Mouse (Mus musculus) stomach, postnatal 0 days (tissue): ENCODE results near the gene Pi4k2b. TPM values are rescaled to one million over a fixed set of nuclear protein-coding genes. Genes with fewer than 3 reads are reported as not detected.

ENCODE experiments used
- ATAC-seq: fragments of 200-750 bp; cut with Nextera tagmentation; 2 replicates; pipeline ENCODE4 v1.8.0; 2017; ENCODE audit not compliant: low FRiP score, low TSS enrichment
- DNase-seq: peaks from one replicate; pipeline ENCODE4 v3.0.0-alpha.2; 2016; ENCODE audit warnings: low spot score
- H3K27ac ChIP-seq: fragments of 300-500 bp; sonication (generic); replicated peaks from 2 replicates; pipeline ENCODE4 v1.5.1; 2014; ENCODE audit warnings: mild to moderate bottlenecking, control low read depth
- H3K27me3 ChIP-seq: fragments of 300-500 bp; sonication (generic); 2 replicates; pipeline ENCODE4 v1.6.1; 2014; ENCODE audit warnings: low read length; ENCODE audit not compliant: control insufficient read depth, insufficient read depth
- H3K36me3 ChIP-seq: fragments of 300-500 bp; sonication (generic); 2 replicates; pipeline ENCODE4 v1.6.1; 2014; ENCODE audit warnings: low read length, mixed read lengths; ENCODE audit not compliant: control insufficient read depth, insufficient read depth
- H3K4me1 ChIP-seq: fragments of 300-500 bp; sonication (generic); replicated peaks from 2 replicates; pipeline ENCODE4 v1.6.1; 2014; ENCODE audit warnings: antibody characterized with exemption; ENCODE audit not compliant: control insufficient read depth, insufficient read depth
- H3K4me2 ChIP-seq: fragments of 300-500 bp; sonication (generic); replicated peaks from 2 replicates; pipeline ENCODE4 v1.6.1; 2014; ENCODE audit warnings: low read depth, mild to moderate bottlenecking, control low read depth, moderate library complexity
- H3K4me3 ChIP-seq: fragments of 300-500 bp; sonication (generic); 2 replicates; pipeline ENCODE4 v1.5.1; 2014; ENCODE audit warnings: low read depth, low read length, control low read depth
- H3K9ac ChIP-seq: fragments of 300-500 bp; sonication (generic); 2 replicates; pipeline ENCODE4 v1.6.1; 2014; ENCODE audit warnings: mild to moderate bottlenecking, low read length, control low read depth, mixed read lengths
- H3K9me3 ChIP-seq: fragments of 300-500 bp; sonication (generic); 2 replicates; pipeline ENCODE4 v1.6.1; 2016; ENCODE audit warnings: low read length; ENCODE audit not compliant: control insufficient read depth
- CTCF ChIP-seq: IDR thresholded peaks from 2 replicates; pipeline ENCODE4 v1.5.1; 2016; ENCODE audit warnings: antibody characterized with exemption, low read depth, mild to moderate bottlenecking, moderate library complexity
- EP300 ChIP-seq: optimal IDR thresholded peaks from 2 replicates; pipeline ENCODE3; 2016; ENCODE audit warnings: antibody characterized with exemption
- WGBS: fragments of 180-500 bp; shearing (Covaris S2); extraction: QIAGEN DNeasy Blood & Tissue Kit; methylation state at CpG from one replicate; pipeline ENCODE4 v1.1.7; 2014; 5-methylcytosine and 5-hydroxymethylcytosine counted together
- polyA plus RNA-seq: library from polyadenylated mRNA; unstranded; fragments of >200 nt; fragmentation: Nextera tagmentation; extraction: Ambion mirVana; gene quantifications from 2 replicates; pipeline ENCODE4 v1.2.1, GENCODE M21; 2015

Pi4k2b gene
- polyA plus RNA-seq, 1 experiment from 2014 or later: 29.1 TPM

DNA sequence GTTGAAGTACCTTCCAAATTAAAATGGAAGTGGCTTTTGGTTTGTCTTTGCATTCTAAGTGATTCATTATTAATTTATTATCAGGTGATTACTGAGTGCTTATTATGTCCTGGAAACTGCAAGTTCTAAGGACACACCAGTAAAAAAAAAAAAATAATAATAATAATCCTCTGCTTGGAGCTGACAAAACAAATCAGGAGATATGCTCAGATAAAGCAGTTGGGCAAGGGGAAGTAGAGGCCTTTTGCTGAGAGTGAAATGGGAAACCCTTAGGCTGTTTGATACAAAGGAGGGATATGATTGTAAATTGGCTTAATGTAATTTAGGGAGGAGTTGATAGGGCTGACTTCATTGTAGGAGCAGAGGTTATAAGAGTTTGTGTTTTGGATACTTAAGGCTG, 5.5 kb downstream of the Pi4k2b start:
- Histone ChIP-seq H3K4me1 (no peaks in the 10 kb centered on the region), H3K9me3 (no peaks in the 10 kb centered on the region), H3K9ac (no peak overlapping the region), H3K36me3 (no peaks in the 10 kb centered on the region), H3K4me2 (no peak overlapping the region), H3K27me3 (no peaks in the 10 kb centered on the region), H3K4me3 (no peak overlapping the region), H3K27ac (no peak overlapping the region)
- DNase-seq (no peak), ATAC-seq (no peak)
- no peak for TF ChIP-seq EP300
- TF ChIP-seq CTCF: no peak

DNA sequence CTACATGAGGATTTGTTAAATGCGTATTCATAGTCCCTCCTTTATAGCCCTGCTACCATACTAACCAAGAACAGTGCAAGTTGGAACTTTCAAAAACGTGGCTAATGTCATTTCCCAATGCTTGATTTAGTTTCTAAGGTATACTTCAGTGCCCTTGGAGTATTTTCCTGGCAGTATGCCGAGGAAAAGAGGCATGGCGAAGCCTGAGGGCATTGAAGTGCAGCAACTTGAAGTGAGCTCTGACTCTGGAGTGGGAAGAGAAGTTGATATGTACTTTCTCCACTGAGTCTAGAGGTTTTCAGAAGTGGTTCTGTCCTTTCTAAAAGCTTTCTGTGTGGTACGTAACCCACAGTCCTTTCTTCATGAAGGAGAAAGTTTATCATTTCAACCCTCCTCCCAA, 7.4 kb downstream of the Pi4k2b start:
- Histone ChIP-seq H3K27me3 (no peaks in the 10 kb centered on the region), H3K4me1 (no peaks in the 10 kb centered on the region), H3K36me3 (no peaks in the 10 kb centered on the region), H3K4me2 (no peak overlapping the region), H3K27ac (no peak overlapping the region), H3K9me3 (no peaks in the 10 kb centered on the region), H3K9ac (no peak overlapping the region), H3K4me3 (no peak overlapping the region)
- no peak for DNase-seq
- TF ChIP-seq EP300 (no peak), CTCF (no peak)
- ATAC-seq: no peak
- WGBS: 78% methylated on average over 5 of the region's 5 CpGs

DNA sequence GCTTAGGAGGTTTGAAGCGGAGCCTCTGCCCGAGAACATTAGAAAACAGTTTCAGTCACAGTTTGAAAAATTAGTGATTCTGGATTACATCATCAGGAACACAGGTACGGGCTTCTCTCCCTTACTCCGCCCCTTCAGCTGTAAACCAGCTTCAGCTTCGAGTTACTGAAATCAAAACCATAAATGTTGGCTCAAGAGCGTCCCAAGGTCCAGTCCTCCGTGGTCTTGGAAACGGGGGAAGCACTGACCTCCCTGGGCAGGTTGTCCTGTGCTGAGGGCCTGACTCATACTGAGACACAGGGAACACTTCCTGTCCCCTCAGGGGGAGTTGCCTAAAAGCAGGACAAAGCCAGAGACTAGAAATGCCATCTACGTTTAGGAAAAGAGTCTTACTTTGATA, 11.8 kb downstream of the Pi4k2b start:
- 71% methylated on average over 9 of the region's 9 CpGs for WGBS
- DNase-seq: no peak

DNA sequence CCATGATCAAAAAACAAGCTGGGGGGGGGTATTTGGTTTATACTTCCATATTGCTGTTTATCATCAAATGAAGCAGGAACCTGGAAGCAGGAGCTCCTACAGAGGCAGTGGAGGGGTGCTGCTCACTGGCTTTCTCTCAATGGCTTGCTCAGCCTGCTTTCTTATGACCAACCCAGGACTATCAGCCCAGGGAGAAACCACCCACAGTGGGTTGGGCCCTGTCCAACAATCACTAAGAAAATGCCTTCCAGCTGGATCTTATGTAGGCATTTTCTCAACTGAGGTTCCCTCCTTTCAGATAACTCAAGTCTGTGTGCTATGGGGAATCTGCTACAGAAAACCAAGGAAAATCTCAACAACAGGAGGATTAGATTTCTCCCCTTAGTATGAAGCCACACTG, 12.8 kb downstream of the Pi4k2b start:
- TF ChIP-seq CTCF (no peak), EP300 (no peak)
- no peak overlapping the region for H3K27ac ChIP-seq
- H3K4me2 ChIP-seq: no peak overlapping the region
- ATAC-seq (no peak), DNase-seq (no peak)
- no peaks in the 10 kb centered on the region for H3K9me3 ChIP-seq
- no peaks in the 10 kb centered on the region for H3K36me3 ChIP-seq
- no peak overlapping the region for H3K4me3 ChIP-seq
- no peaks in the 10 kb centered on the region for H3K27me3 ChIP-seq
- no peak overlapping the region for H3K9ac ChIP-seq
- H3K4me1 ChIP-seq: no peaks in the 10 kb centered on the region

More for the DNA sequence above, 11.8 kb downstream of the Pi4k2b start:
- no peak overlapping the region for H3K4me3 ChIP-seq
- H3K9ac ChIP-seq: no peak overlapping the region
- no peak overlapping the region for H3K4me2 ChIP-seq
- no peak for TF ChIP-seq EP300
- no peak for TF ChIP-seq CTCF
- H3K36me3 ChIP-seq: no peaks in the 10 kb centered on the region
- H3K9me3 ChIP-seq: no peaks in the 10 kb centered on the region
- no peak for ATAC-seq
- H3K27me3 ChIP-seq: no peaks in the 10 kb centered on the region
- no peaks in the 10 kb centered on the region for H3K4me1 ChIP-seq
- no peak overlapping the region for H3K27ac ChIP-seq

DNA sequence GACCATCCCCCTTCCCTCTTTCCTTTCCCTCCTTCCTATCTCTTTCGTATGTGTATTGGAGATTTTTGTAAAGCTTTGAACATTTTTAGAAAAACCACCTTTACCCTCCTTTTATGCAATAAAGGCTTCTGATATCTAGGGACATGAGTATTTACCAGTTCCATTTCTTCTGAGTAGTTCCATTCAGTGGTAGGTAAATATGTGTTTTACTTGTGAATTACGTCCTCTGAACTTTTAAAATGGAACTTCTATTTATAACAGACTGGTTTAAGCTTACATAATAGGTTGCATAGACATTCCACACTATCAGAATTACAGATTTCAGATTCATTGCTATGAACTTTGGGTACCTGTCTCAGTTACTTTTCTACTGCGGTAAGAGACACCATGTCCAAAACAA, 14.0 kb downstream of the Pi4k2b start:
- Histone ChIP-seq H3K4me2 (no peak overlapping the region), H3K36me3 (no peaks in the 10 kb centered on the region), H3K27me3 (no peaks in the 10 kb centered on the region), H3K27ac (no peak overlapping the region), H3K9me3 (no peaks in the 10 kb centered on the region), H3K4me1 (no peaks in the 10 kb centered on the region), H3K9ac (no peak overlapping the region), H3K4me3 (no peak overlapping the region)
- ATAC-seq (no peak), DNase-seq (no peak)
- TF ChIP-seq EP300: no peak
- no peak for TF ChIP-seq CTCF
- 85% methylated on average over 3 of the region's 3 CpGs for whole genome bisulfite sequencing

DNA sequence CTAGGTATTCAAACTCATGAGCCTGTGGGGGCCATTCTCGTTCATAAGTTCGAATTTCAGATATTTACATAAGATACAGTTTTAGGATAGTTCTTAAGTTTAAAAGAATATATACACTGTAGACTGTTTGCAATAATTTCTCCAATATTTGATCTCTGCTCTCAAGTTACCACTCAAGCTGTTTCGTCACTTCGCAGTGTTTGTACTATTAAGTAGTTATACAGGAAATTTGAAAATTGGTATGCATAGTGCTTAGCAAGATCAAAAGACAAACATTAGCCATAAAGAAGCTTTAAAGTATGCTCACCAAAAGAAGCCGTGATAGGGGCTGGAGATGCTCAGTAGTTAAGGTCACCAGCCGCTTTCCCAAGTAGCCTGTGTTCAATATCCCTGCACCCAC, 14.6 kb downstream of the Pi4k2b start:
- no peaks in the 10 kb centered on the region for H3K9me3 ChIP-seq
- DNase-seq (no peak), ATAC-seq (no peak)
- no peak overlapping the region for H3K4me2 ChIP-seq
- no peak overlapping the region for H3K4me3 ChIP-seq
- H3K4me1 ChIP-seq: no peaks in the 10 kb centered on the region
- 71% methylated on average over 6 of the region's 6 CpGs for WGBS
- H3K9ac ChIP-seq: no peak overlapping the region
- H3K36me3 ChIP-seq: peaks cover under 1% of the 10 kb centered on the region; the same call in 1 of the 2 replicates
- H3K27me3 ChIP-seq: no peaks in the 10 kb centered on the region
- no peak overlapping the region for H3K27ac ChIP-seq
- TF ChIP-seq CTCF: no peak
- TF ChIP-seq EP300: no peak
